Mouse (Mus musculus) C2C12 (cell line): ENCODE data around the gene Rasl11b.

Experiments
- CTCF ChIP-seq: IDR thresholded peaks from one replicate; pipeline ENCODE4 v1.5.1; 2011; ENCODE audit not compliant: control insufficient read depth, insufficient read depth, insufficient read length
- FOSL1 ChIP-seq: IDR thresholded peaks from one replicate; pipeline ENCODE4 v1.8.0; 2011; ENCODE audit warnings: mild to moderate bottlenecking, low read length; ENCODE audit not compliant: poor library complexity, insufficient read depth, severe bottlenecking
- USF1 ChIP-seq: IDR thresholded peaks from one replicate; pipeline ENCODE4 v1.6.1; 2011; ENCODE audit warnings: low read depth, mild to moderate bottlenecking, control low read depth, moderate library complexity

GRCm38 (mm10) chr5:74224480-74224879, 29.4 kb downstream of the Rasl11b start:
- TF ChIP-seq CTCF (no peak), USF1 (no peak), FOSL1 (no peak)
